Mouse (Mus musculus) testis, adult 2 months (tissue): ENCODE measurements around the gene Efnb2. TPM values are rescaled to one million over a fixed set of nuclear protein-coding genes. Genes with fewer than 3 reads are reported as not detected.

Experiments used
- H3K27ac ChIP-seq: fragments of 200-500 bp; 2 replicates; pipeline ENCODE4 v1.5.1; 2012; ENCODE audit warnings: low read depth, low read length; ENCODE audit not compliant: control insufficient read depth, insufficient read depth
- H3K27me3 ChIP-seq: fragments of 200-500 bp; 2 replicates; pipeline ENCODE4 v1.6.1; 2012; ENCODE audit warnings: mild to moderate bottlenecking, low read length, moderate library complexity; ENCODE audit not compliant: control insufficient read depth, insufficient read depth
- H3K36me3 ChIP-seq: fragments of 200-500 bp; 2 replicates; pipeline ENCODE4 v1.6.1; 2012; ENCODE audit warnings: mild to moderate bottlenecking, low read length; ENCODE audit not compliant: control insufficient read depth, insufficient read depth
- H3K4me1 ChIP-seq: fragments of 200-500 bp; 2 replicates; pipeline ENCODE4 v1.6.1; 2012; ENCODE audit warnings: low read length; ENCODE audit not compliant: control insufficient read depth, insufficient read depth
- H3K4me3 ChIP-seq: fragments of 200-500 bp; 2 replicates; pipeline ENCODE4 v1.5.1; 2012; ENCODE audit warnings: low read depth, mild to moderate bottlenecking, low read length, moderate library complexity, mixed read lengths; ENCODE audit not compliant: control insufficient read depth
- CTCF ChIP-seq: fragments of 200-500 bp; IDR thresholded peaks from 2 replicates; pipeline ENCODE4 v1.5.1; 2012; ENCODE audit warnings: low read depth, mild to moderate bottlenecking, inconsistent platforms, low read length, moderate library complexity; ENCODE audit not compliant: control insufficient read depth, insufficient read depth, insufficient replicate concordance
- POLR2A ChIP-seq: fragments of 200-500 bp; IDR thresholded peaks from 2 replicates; pipeline ENCODE4 v1.6.1; 2012; ENCODE audit warnings: low read depth, mild to moderate bottlenecking, inconsistent platforms, low read length, moderate library complexity; ENCODE audit not compliant: control insufficient read depth
- polyA plus RNA-seq: library from polyadenylated mRNA; depleted of rRNA; stranded (reverse); fragments of >200 nt; gene quantifications from 2 replicates; pipeline ENCODE4 v1.2.3, GENCODE M21; 2012

The Efnb2 gene
- polyA plus RNA-seq, 1 experiment = 3.4 TPM

GRCm38 (mm10) chr8:8647824-8648223 lies 13.2 kb downstream of the Efnb2 start:
- H3K4me3 ChIP-seq = no peak overlapping the region
- H3K4me1 ChIP-seq = no peaks in the 10 kb centered on the region
- no peak overlapping the region for H3K27ac ChIP-seq
- no peaks in the 10 kb centered on the region for H3K36me3 ChIP-seq
- TF ChIP-seq CTCF (no peak), POLR2A (no peak)
- no peaks in the 10 kb centered on the region for H3K27me3 ChIP-seq

GRCm38 (mm10) chr8:8647319-8647718 lies 13.7 kb downstream of the Efnb2 start:
- TF ChIP-seq POLR2A (no peak), CTCF (no peak)
- Histone ChIP-seq H3K4me1 (no peaks in the 10 kb centered on the region), H3K36me3 (no peaks in the 10 kb centered on the region), H3K27me3 (no peaks in the 10 kb centered on the region), H3K4me3 (no peak overlapping the region), H3K27ac (no peak overlapping the region)

GRCm38 (mm10) chr8:8644160-8644915 lies 16.7 kb downstream of the Efnb2 start:
- Histone ChIP-seq H3K27ac (no peak overlapping the region), H3K36me3 (no peaks in the 10 kb centered on the region), H3K4me3 (no peak overlapping the region), H3K4me1 (no peaks in the 10 kb centered on the region), H3K27me3 (no peaks in the 10 kb centered on the region)
- TF ChIP-seq POLR2A (no peak), CTCF (no peak)

GRCm38 (mm10) chr8:8640264-8640588 lies 20.8 kb downstream of the Efnb2 start:
- H3K27me3 ChIP-seq = no peaks in the 10 kb centered on the region
- no peak overlapping the region for H3K27ac ChIP-seq
- TF ChIP-seq POLR2A (no peak), CTCF (no peak)
- no peaks in the 10 kb centered on the region for H3K4me1 ChIP-seq
- H3K4me3 ChIP-seq = no peak overlapping the region
- no peaks in the 10 kb centered on the region for H3K36me3 ChIP-seq

- no peak overlapping the region for H3K27ac ChIP-seq
Measured at GRCm38 (mm10) chr8:8639569-8640263, 21.3 kb downstream of the Efnb2 start.

GRCm38 (mm10) chr8:8631394-8631793 lies 29.6 kb downstream of the Efnb2 start:
- Histone ChIP-seq H3K4me3 (no peak overlapping the region), H3K27ac (no peak overlapping the region), H3K27me3 (no peaks in the 10 kb centered on the region), H3K36me3 (no peaks in the 10 kb centered on the region), H3K4me1 (no peaks in the 10 kb centered on the region)
- TF ChIP-seq CTCF = no peak
- no peak for TF ChIP-seq POLR2A

More at GRCm38 (mm10) chr8:8639569-8640263, 21.3 kb downstream of the Efnb2 start:
- Histone ChIP-seq H3K36me3 (no peaks in the 10 kb centered on the region), H3K4me3 (no peak overlapping the region), H3K27me3 (no peaks in the 10 kb centered on the region), H3K4me1 (no peaks in the 10 kb centered on the region)
- TF ChIP-seq POLR2A (no peak), CTCF (no peak)

- peaks cover 10% of the 10 kb centered on the region for H3K4me1 ChIP-seq
- H3K27me3 ChIP-seq = no peaks in the 10 kb centered on the region
- no peak overlapping the region for H3K27ac ChIP-seq
- no peak overlapping the region for H3K4me3 ChIP-seq
- TF ChIP-seq POLR2A (no peak), CTCF (no peak)
- no peaks in the 10 kb centered on the region for H3K36me3 ChIP-seq
Measured at GRCm38 (mm10) chr8:8624017-8624416, 37.0 kb downstream of the Efnb2 start.
